Mouse (Mus musculus): ENCODE measurements around the gene Zmiz1.

Gene Zmiz1

DNA sequence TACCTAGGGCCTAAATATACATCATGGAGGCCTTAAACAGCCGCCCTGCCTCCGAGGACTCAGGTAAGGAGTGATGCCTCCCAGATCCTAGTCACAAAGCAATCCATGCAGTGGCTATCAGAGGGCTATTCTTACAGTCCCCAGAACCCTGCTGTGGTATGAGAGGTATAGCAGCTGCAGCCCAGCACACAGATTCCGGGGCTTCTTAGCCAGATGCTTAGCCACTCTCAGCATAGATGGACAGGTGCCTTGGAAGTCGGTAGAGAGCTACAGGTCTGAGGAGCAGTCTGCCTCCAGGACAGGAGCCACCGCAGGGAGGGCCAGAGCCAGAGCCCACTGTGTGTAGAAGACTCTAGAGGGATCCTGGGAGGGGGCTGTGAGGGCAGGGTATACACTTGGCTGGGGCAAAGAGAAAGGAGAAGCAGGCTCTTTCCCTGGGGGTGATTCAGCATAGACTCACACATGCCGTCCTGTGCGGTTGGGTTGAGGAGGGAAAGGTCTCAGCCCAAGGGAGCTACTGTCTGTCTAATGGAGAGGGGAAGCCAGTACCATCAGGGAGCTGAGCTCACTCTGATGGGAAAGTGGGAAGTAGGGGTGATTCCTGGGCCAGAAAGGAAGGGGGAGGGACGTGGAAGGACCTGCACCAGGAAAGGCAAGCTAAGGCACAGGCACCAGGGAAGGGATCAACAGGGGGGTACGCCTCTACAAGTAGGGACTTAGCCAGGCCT lies 27.9 kb downstream of the Zmiz1 start:
- TF ChIP-seq POU5F1 (IDR thresholded peaks at IDR 0.05; ENCODE audit: borderline replicate concordance, low read length) (no peak), NANOG (IDR thresholded peaks at IDR 0.05; ENCODE audit: borderline replicate concordance, low read length) (no peak), CTCF (conservative IDR thresholded peaks at IDR 0.05; ENCODE audit: low read length) (no peak)

GRCm38 (mm10) chr14:25487470-25487955 lies 28.5 kb downstream of the Zmiz1 start:
- no peaks in the 10 kb centered on the region for H3K9me3 ChIP-seq (ENCODE audit: low read length)
- H3K27me3 ChIP-seq (ENCODE audit: insufficient read depth, low read length): peaks cover 17% of the 10 kb centered on the region
- no peak overlapping the region for H3K4me3 ChIP-seq (replicated peaks; ENCODE audit: low read length)
- H3K4me1 ChIP-seq (replicated peaks; ENCODE audit: low read depth, low read length): no peaks in the 10 kb centered on the region
- TF ChIP-seq POU5F1 (IDR thresholded peaks at IDR 0.05; ENCODE audit: borderline replicate concordance, low read length) (no peak), CTCF (conservative IDR thresholded peaks at IDR 0.05; ENCODE audit: low read length) (no peak)
- no peaks in the 10 kb centered on the region for H3K36me3 ChIP-seq (ENCODE audit: insufficient read depth, low read length)

More for the DNA sequence above, 27.9 kb downstream of the Zmiz1 start:
- no peaks in the 10 kb centered on the region for H3K4me1 ChIP-seq (replicated peaks; ENCODE audit: low read depth, low read length)
- H3K9me3 ChIP-seq (ENCODE audit: low read length): no peaks in the 10 kb centered on the region
- H3K27me3 ChIP-seq (ENCODE audit: insufficient read depth, low read length): peaks cover 11% of the 10 kb centered on the region
- H3K36me3 ChIP-seq (ENCODE audit: insufficient read depth, low read length): no peaks in the 10 kb centered on the region
- no peak overlapping the region for H3K4me3 ChIP-seq (replicated peaks; ENCODE audit: low read length)

GRCm38 (mm10) chr14:25488097-25488613 lies 29.2 kb downstream of the Zmiz1 start:
- H3K4me1 ChIP-seq (replicated peaks; ENCODE audit: low read depth, low read length): peaks cover 4% of the 10 kb centered on the region; the same call in 1 of the 2 replicates
- H3K9me3 ChIP-seq (ENCODE audit: low read length): no peaks in the 10 kb centered on the region
- no peak overlapping the region for H3K4me3 ChIP-seq (replicated peaks; ENCODE audit: low read length)
- H3K36me3 ChIP-seq (ENCODE audit: insufficient read depth, low read length): no peaks in the 10 kb centered on the region
- TF ChIP-seq NANOG (IDR thresholded peaks at IDR 0.05; ENCODE audit: borderline replicate concordance, low read length) (no peak), CTCF (conservative IDR thresholded peaks at IDR 0.05; ENCODE audit: low read length) (no peak), POU5F1 (IDR thresholded peaks at IDR 0.05; ENCODE audit: borderline replicate concordance, low read length) (no peak)
- H3K27me3 ChIP-seq (ENCODE audit: insufficient read depth, low read length): peaks cover 23% of the 10 kb centered on the region

- Histone ChIP-seq H3K4me3 (replicated peaks; ENCODE audit: low read length) (no peak overlapping the region), H3K27me3 (ENCODE audit: insufficient read depth, low read length) (peaks cover 31% of the 10 kb centered on the region), H3K4me1 (replicated peaks; ENCODE audit: low read depth, low read length) (peaks cover 4% of the 10 kb centered on the region; the same call in 1 of the 2 replicates), H3K36me3 (ENCODE audit: insufficient read depth, low read length) (no peaks in the 10 kb centered on the region), H3K9me3 (ENCODE audit: low read length) (no peaks in the 10 kb centered on the region)
- TF ChIP-seq POU5F1 (IDR thresholded peaks at IDR 0.05; ENCODE audit: borderline replicate concordance, low read length): no peak
- no peak for TF ChIP-seq NANOG (IDR thresholded peaks at IDR 0.05; ENCODE audit: borderline replicate concordance, low read length)
- TF ChIP-seq CTCF (conservative IDR thresholded peaks at IDR 0.05; ENCODE audit: low read length): no peak
These were observed 30.5 kb downstream of the Zmiz1 start for GRCm38 (mm10) chr14:25489336-25490078.

GRCm38 (mm10) chr14:25491961-25492360 lies 33.0 kb downstream of the Zmiz1 start:
- H3K9me3 ChIP-seq (ENCODE audit: low read length): no peaks in the 10 kb centered on the region
- H3K4me3 ChIP-seq (replicated peaks; ENCODE audit: low read length): no peak overlapping the region
- H3K4me1 ChIP-seq (replicated peaks; ENCODE audit: low read depth, low read length): peaks cover 4% of the 10 kb centered on the region; the same call in 1 of the 2 replicates
- H3K27me3 ChIP-seq (ENCODE audit: insufficient read depth, low read length): peaks cover 39% of the 10 kb centered on the region
- TF ChIP-seq POU5F1 (IDR thresholded peaks at IDR 0.05; ENCODE audit: borderline replicate concordance, low read length) (no peak), NANOG (IDR thresholded peaks at IDR 0.05; ENCODE audit: borderline replicate concordance, low read length) (no peak), CTCF (conservative IDR thresholded peaks at IDR 0.05; ENCODE audit: low read length) (no peak)
- no peaks in the 10 kb centered on the region for H3K36me3 ChIP-seq (ENCODE audit: insufficient read depth, low read length)

DNA sequence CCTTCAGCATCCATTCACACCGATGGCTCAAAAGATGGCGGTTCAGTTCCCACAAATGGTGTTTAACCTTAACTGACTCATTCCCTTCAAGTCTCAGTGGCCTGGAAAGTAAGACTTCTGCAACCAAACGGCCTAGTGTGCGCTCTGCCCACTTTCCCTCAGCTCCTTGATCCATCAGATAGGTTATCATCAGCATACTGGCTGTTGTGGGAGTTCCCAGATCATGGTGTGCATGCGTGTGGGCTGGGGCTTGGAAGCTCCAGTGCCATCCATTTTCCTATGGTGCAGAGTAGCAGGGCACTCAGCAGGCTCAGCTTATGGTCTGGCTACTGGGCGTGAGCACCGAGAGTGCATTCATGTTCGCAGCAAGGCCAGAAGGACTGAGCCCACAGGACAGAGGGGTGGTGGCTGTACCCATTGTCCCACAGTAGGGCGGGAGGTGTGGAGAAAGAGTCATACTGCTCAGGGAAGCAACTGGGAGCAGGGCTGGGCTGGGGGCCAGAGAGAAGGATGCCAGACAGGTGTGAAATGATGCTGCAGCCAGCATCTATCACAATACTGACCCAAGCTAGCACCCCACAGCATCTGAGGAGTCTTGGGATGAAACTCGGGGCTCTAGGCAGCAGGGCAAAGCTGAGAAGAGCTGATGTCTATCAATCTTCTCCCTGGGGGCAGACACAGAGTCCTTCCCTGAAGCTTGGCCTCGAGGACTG lies 33.7 kb downstream of the Zmiz1 start:
- TF ChIP-seq POU5F1 (IDR thresholded peaks at IDR 0.05; ENCODE audit: borderline replicate concordance, low read length) (no peak), CTCF (conservative IDR thresholded peaks at IDR 0.05; ENCODE audit: low read length) (no peak), NANOG (IDR thresholded peaks at IDR 0.05; ENCODE audit: borderline replicate concordance, low read length) (no peak)
- peaks cover 4% of the 10 kb centered on the region; the same call in 1 of the 2 replicates for H3K4me1 ChIP-seq (replicated peaks; ENCODE audit: low read depth, low read length)
- H3K9me3 ChIP-seq (ENCODE audit: low read length): no peaks in the 10 kb centered on the region
- H3K36me3 ChIP-seq (ENCODE audit: insufficient read depth, low read length): no peaks in the 10 kb centered on the region
- no peak overlapping the region for H3K4me3 ChIP-seq (replicated peaks; ENCODE audit: low read length)
- H3K27me3 ChIP-seq (ENCODE audit: insufficient read depth, low read length): peaks cover 35% of the 10 kb centered on the region

- TF ChIP-seq POU5F1 (IDR thresholded peaks at IDR 0.05; ENCODE audit: borderline replicate concordance, low read length) (no peak), CTCF (conservative IDR thresholded peaks at IDR 0.05; ENCODE audit: low read length) (no peak), NANOG (IDR thresholded peaks at IDR 0.05; ENCODE audit: borderline replicate concordance, low read length) (no peak)
- no peak overlapping the region for H3K4me3 ChIP-seq (replicated peaks; ENCODE audit: low read length)
These were observed 34.6 kb downstream of the Zmiz1 start for GRCm38 (mm10) chr14:25493301-25494241.

More at GRCm38 (mm10) chr14:25493301-25494241, 34.6 kb downstream of the Zmiz1 start:
- peaks cover 4% of the 10 kb centered on the region; the same call in 1 of the 2 replicates for H3K4me1 ChIP-seq (replicated peaks; ENCODE audit: low read depth, low read length)
- no peaks in the 10 kb centered on the region for H3K36me3 ChIP-seq (ENCODE audit: insufficient read depth, low read length)
- H3K9me3 ChIP-seq (ENCODE audit: low read length): no peaks in the 10 kb centered on the region
- peaks cover 35% of the 10 kb centered on the region for H3K27me3 ChIP-seq (ENCODE audit: insufficient read depth, low read length)
